Mouse (Mus musculus): Measurements from ENCODE around the gene Rnf182. TPM values are rescaled to one million over a fixed set of nuclear protein-coding genes. Genes with fewer than 3 reads are reported as not detected.

Rnf182 gene
- total and polyA plus RNA-seq, 2 experiments from 2014 or later, result 0.56 to 0.88 TPM

- Histone ChIP-seq H3K9ac (replicated peaks; ENCODE audit: low read depth, low read length) (no peak overlapping the region), H3K4me2 (ENCODE audit: low read depth, low read length) (no peak overlapping the region), H3K9me3 (replicated peaks; ENCODE audit: control insufficient read depth, low read length) (no peaks in the 10 kb centered on the region), H3K4me1 (ENCODE audit: control insufficient read depth, insufficient read depth) (no peaks in the 10 kb centered on the region), H3K27me3 (ENCODE audit: control insufficient read depth, insufficient read depth, low read length) (no peaks in the 10 kb centered on the region), H3K4me3 (ENCODE audit: low read depth, low read length) (no peak overlapping the region), H3K27ac (ENCODE audit: low read depth) (no peak overlapping the region), H3K36me3 (replicated peaks; ENCODE audit: control insufficient read depth, insufficient read depth, low read length) (no peaks in the 10 kb centered on the region)
- DNase-seq (ENCODE audit: low spot score), result no peak
- 93% methylated on average over 6 of the region's 6 CpGs for WGBS
- no peak for ATAC-seq (ENCODE audit: insufficient read depth, low read depth)
- no peak for TF ChIP-seq EP300 (IDR thresholded peaks at IDR 0.05; ENCODE audit: low read depth)
- TF ChIP-seq CTCF (IDR thresholded peaks at IDR 0.05; ENCODE audit: low read depth), result no peak
These were observed 15.8 kb downstream of the Rnf182 start for GRCm38 (mm10) chr13:43631266-43631665.

DNA sequence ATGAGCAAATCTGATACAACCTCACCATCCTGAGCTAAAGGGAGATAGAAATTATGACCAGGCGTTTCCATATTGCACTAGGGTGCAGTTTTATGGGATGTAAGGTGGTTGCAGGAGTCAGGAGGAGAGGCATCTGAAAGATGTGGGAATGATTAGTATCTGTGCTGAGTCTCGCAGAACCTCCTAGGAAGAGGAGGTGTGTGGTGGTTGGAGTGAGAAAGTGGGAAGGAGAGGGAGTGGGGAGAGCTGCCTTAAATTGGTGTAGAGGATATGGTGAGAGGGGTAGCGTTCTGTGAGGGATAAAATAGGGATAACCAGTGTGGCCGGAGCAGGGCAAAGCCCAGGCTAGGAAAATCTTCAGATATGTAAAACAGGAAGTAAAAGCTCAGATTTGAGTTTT, 17.5 kb downstream of the Rnf182 start:
- no peak for DNase-seq (ENCODE audit: low spot score)
- TF ChIP-seq EP300 (IDR thresholded peaks at IDR 0.05; ENCODE audit: low read depth), result no peak
- no peak for TF ChIP-seq CTCF (IDR thresholded peaks at IDR 0.05; ENCODE audit: low read depth)
- Histone ChIP-seq H3K4me1 (ENCODE audit: control insufficient read depth, insufficient read depth) (no peaks in the 10 kb centered on the region), H3K4me2 (ENCODE audit: low read depth, low read length) (no peak overlapping the region), H3K36me3 (replicated peaks; ENCODE audit: control insufficient read depth, insufficient read depth, low read length) (no peaks in the 10 kb centered on the region), H3K27ac (ENCODE audit: low read depth) (no peak overlapping the region), H3K9me3 (replicated peaks; ENCODE audit: control insufficient read depth, low read length) (no peaks in the 10 kb centered on the region), H3K27me3 (ENCODE audit: control insufficient read depth, insufficient read depth, low read length) (no peaks in the 10 kb centered on the region), H3K4me3 (ENCODE audit: low read depth, low read length) (no peak overlapping the region), H3K9ac (replicated peaks; ENCODE audit: low read depth, low read length) (no peak overlapping the region)
- no peak for ATAC-seq (ENCODE audit: insufficient read depth, low read depth)
- WGBS, result 74% methylated on average over 4 of the region's 4 CpGs

DNA sequence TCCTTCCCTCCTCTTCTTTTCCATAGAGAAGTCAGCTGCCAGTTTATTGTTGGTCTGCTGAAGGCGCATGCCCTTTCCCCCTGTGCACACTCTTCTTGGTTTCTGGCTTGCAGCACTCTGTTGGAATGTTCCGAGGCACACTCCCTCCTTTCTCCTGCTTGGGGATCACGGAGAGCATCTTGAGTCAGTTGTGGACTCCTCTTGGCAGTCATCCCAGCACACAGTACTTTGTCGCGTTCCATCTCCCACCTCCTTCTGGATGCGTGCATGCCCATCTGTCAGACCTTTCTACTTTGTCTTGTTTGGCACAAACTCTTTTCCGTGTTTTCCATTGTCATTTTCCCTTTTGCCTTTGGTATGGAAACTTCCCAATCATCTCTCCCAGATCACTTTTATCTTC, 22.2 kb downstream of the Rnf182 start:
- H3K9ac ChIP-seq (replicated peaks; ENCODE audit: low read depth, low read length), result no peak overlapping the region
- H3K27ac ChIP-seq (ENCODE audit: low read depth), result no peak overlapping the region
- 69% methylated on average over 7 of the region's 7 CpGs for WGBS
- TF ChIP-seq EP300 (IDR thresholded peaks at IDR 0.05; ENCODE audit: low read depth), result no peak
- H3K27me3 ChIP-seq (ENCODE audit: control insufficient read depth, insufficient read depth, low read length), result no peaks in the 10 kb centered on the region
- no peaks in the 10 kb centered on the region for H3K4me1 ChIP-seq (ENCODE audit: control insufficient read depth, insufficient read depth)
- DNase-seq (ENCODE audit: low spot score) (no peak), ATAC-seq (ENCODE audit: insufficient read depth, low read depth) (no peak)
- no peak overlapping the region for H3K4me3 ChIP-seq (ENCODE audit: low read depth, low read length)
- no peak overlapping the region for H3K4me2 ChIP-seq (ENCODE audit: low read depth, low read length)
- H3K9me3 ChIP-seq (replicated peaks; ENCODE audit: control insufficient read depth, low read length), result no peaks in the 10 kb centered on the region
- H3K36me3 ChIP-seq (replicated peaks; ENCODE audit: control insufficient read depth, insufficient read depth, low read length), result no peaks in the 10 kb centered on the region

GRCm38 (mm10) chr13:43644991-43645390, 29.5 kb downstream of the Rnf182 start:
- 8% methylated on average over 1 of the region's 1 CpGs for WGBS
- H3K36me3 ChIP-seq (replicated peaks; ENCODE audit: control insufficient read depth, insufficient read depth, low read length), result no peaks in the 10 kb centered on the region

GRCm38 (mm10) chr13:43648556-43648955, 33.0 kb downstream of the Rnf182 start:
- no peak overlapping the region for H3K27ac ChIP-seq (ENCODE audit: low read depth)

More at GRCm38 (mm10) chr13:43644991-43645390, 29.5 kb downstream of the Rnf182 start:
- H3K4me3 ChIP-seq (ENCODE audit: low read depth, low read length), result no peak overlapping the region
- H3K9me3 ChIP-seq (replicated peaks; ENCODE audit: control insufficient read depth, low read length), result no peaks in the 10 kb centered on the region
- DNase-seq (ENCODE audit: low spot score), result no peak
- H3K27ac ChIP-seq (ENCODE audit: low read depth), result no peak overlapping the region
- H3K9ac ChIP-seq (replicated peaks; ENCODE audit: low read depth, low read length), result no peak overlapping the region
- no peak for ATAC-seq (ENCODE audit: insufficient read depth, low read depth)
- H3K4me2 ChIP-seq (ENCODE audit: low read depth, low read length), result no peak overlapping the region
- H3K4me1 ChIP-seq (ENCODE audit: control insufficient read depth, insufficient read depth), result no peaks in the 10 kb centered on the region
- TF ChIP-seq EP300 (IDR thresholded peaks at IDR 0.05; ENCODE audit: low read depth), result no peak
- TF ChIP-seq CTCF (IDR thresholded peaks at IDR 0.05; ENCODE audit: low read depth), result no peak
- no peaks in the 10 kb centered on the region for H3K27me3 ChIP-seq (ENCODE audit: control insufficient read depth, insufficient read depth, low read length)

DNA sequence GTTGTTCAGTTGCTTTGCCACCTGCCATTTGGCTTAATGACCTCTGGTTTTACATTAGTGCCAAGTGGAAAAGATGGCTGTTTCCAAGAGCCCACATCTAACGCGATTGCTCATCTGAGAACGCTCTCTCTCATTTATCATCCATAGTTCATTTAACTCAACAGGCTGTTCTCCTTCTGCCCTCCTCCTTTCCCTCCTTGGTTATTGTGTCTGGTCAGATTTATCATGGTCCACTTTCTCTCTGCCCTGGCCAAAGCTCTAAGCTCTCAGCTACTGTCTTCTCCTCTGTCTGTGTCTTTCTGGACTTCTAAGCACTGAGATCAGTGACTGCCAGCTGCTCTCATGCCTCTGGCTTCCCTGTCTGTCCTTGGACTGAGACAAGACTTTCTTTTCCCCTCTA, 35.8 kb downstream of the Rnf182 start:
- H3K4me1 ChIP-seq (ENCODE audit: control insufficient read depth, insufficient read depth), result no peaks in the 10 kb centered on the region; the same call in 1 of the 2 replicates
- H3K27me3 ChIP-seq (ENCODE audit: control insufficient read depth, insufficient read depth, low read length), result no peaks in the 10 kb centered on the region
- 90% methylated on average over 3 of the region's 3 CpGs for WGBS
- DNase-seq (ENCODE audit: low spot score) (no peak), ATAC-seq (ENCODE audit: insufficient read depth, low read depth) (no peak)
- no peak overlapping the region for H3K4me2 ChIP-seq (ENCODE audit: low read depth, low read length)
- H3K27ac ChIP-seq (ENCODE audit: low read depth), result no peak overlapping the region
- H3K9me3 ChIP-seq (replicated peaks; ENCODE audit: control insufficient read depth, low read length), result no peaks in the 10 kb centered on the region
- H3K9ac ChIP-seq (replicated peaks; ENCODE audit: low read depth, low read length), result no peak overlapping the region
- H3K36me3 ChIP-seq (replicated peaks; ENCODE audit: control insufficient read depth, insufficient read depth, low read length), result no peaks in the 10 kb centered on the region
- H3K4me3 ChIP-seq (ENCODE audit: low read depth, low read length), result no peak overlapping the region
- TF ChIP-seq EP300 (IDR thresholded peaks at IDR 0.05; ENCODE audit: low read depth) (no peak), CTCF (IDR thresholded peaks at IDR 0.05; ENCODE audit: low read depth) (no peak)

More at GRCm38 (mm10) chr13:43648556-43648955, 33.0 kb downstream of the Rnf182 start:
- Histone ChIP-seq H3K9ac (replicated peaks; ENCODE audit: low read depth, low read length) (no peak overlapping the region), H3K4me2 (ENCODE audit: low read depth, low read length) (no peak overlapping the region), H3K27me3 (ENCODE audit: control insufficient read depth, insufficient read depth, low read length) (no peaks in the 10 kb centered on the region), H3K4me1 (ENCODE audit: control insufficient read depth, insufficient read depth) (no peaks in the 10 kb centered on the region; the same call in 1 of the 2 replicates), H3K4me3 (ENCODE audit: low read depth, low read length) (no peak overlapping the region), H3K9me3 (replicated peaks; ENCODE audit: control insufficient read depth, low read length) (no peaks in the 10 kb centered on the region), H3K36me3 (replicated peaks; ENCODE audit: control insufficient read depth, insufficient read depth, low read length) (no peaks in the 10 kb centered on the region)
- TF ChIP-seq CTCF (IDR thresholded peaks at IDR 0.05; ENCODE audit: low read depth), result no peak
- DNase-seq (ENCODE audit: low spot score) (no peak), ATAC-seq (ENCODE audit: insufficient read depth, low read depth) (no peak)
- WGBS, result 72% methylated on average over 6 of the region's 6 CpGs
